Mouse (Mus musculus): ENCODE data around the gene Arhgef2.

DNA sequence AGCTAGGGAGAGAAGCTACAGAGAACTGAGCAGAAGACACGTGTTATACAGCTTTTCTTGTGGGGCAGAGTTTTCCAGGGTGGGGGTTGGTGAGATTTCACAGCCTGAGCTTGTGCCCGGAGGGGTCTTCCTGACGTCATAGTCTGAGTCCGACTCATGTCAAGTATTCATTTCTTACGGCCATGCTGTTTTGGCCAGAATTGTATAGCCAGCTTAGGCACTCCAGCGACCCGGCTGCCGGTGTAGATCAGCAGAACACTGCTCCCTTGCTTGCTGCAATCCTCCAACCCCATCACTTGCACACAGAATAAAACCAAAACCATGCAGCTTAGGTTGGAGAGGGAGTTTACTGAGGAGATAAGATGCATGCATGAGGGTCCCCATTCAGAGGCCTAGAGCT is 49.9 kb downstream of the Arhgef2 start:
- TF ChIP-seq CTCF (IDR thresholded peaks at IDR 0.05; ENCODE audit: low read depth) (no peak), EP300 (IDR thresholded peaks at IDR 0.05; ENCODE audit: low read depth) (no peak)
